Mouse (Mus musculus) ES-Bruce4 (cell line): ENCODE data around the gene Notch4. TPM values are rescaled to one million over a fixed set of nuclear protein-coding genes. Genes with fewer than 3 reads are reported as not detected.

Experiments
- H3K27ac ChIP-seq: 2 replicates; pipeline ENCODE4 v1.5.1; 2012; ENCODE audit warnings: low read length, inconsistent platforms; ENCODE audit not compliant: insufficient read depth
- H3K27me3 ChIP-seq: 2 replicates; pipeline ENCODE4 v1.6.1; 2012; ENCODE audit warnings: mild to moderate bottlenecking, low read length, inconsistent platforms; ENCODE audit not compliant: control insufficient read depth, poor library complexity, insufficient read depth, severe bottlenecking
- H3K36me3 ChIP-seq: 2 replicates; pipeline ENCODE4 v1.6.1; 2012; ENCODE audit warnings: inconsistent platforms, mild to moderate bottlenecking, low read length, moderate library complexity; ENCODE audit not compliant: control insufficient read depth, poor library complexity, insufficient read depth, severe bottlenecking
- H3K4me1 ChIP-seq: one replicate; pipeline ENCODE4 v1.8.1; 2011; ENCODE audit warnings: low read length; ENCODE audit not compliant: control insufficient read depth, insufficient read depth
- H3K4me3 ChIP-seq: 2 replicates; pipeline ENCODE4 v1.5.1; 2011; ENCODE audit warnings: low read depth, mild to moderate bottlenecking, low read length
- H3K9ac ChIP-seq: 2 replicates; pipeline ENCODE4 v1.6.1; 2012; ENCODE audit warnings: low read depth, mild to moderate bottlenecking, inconsistent platforms; ENCODE audit not compliant: poor library complexity, severe bottlenecking
- H3K9me3 ChIP-seq: replicated peaks from 2 replicates; pipeline ENCODE4 v1.6.1; 2012; ENCODE audit warnings: mild to moderate bottlenecking, low read length, inconsistent platforms; ENCODE audit not compliant: control insufficient read depth, poor library complexity, insufficient read depth, severe bottlenecking
- CTCF ChIP-seq: IDR thresholded peaks from one replicate; pipeline ENCODE4 v1.8.1; 2011; ENCODE audit warnings: low read depth, low read length
- EP300 ChIP-seq: IDR thresholded peaks from 2 replicates; pipeline ENCODE4 v1.6.1; 2011; ENCODE audit warnings: low read depth, low read length; ENCODE audit not compliant: insufficient read depth
- POLR2A ChIP-seq: IDR thresholded peaks from one replicate; pipeline ENCODE4 v1.8.1; 2011; ENCODE audit warnings: low read length; ENCODE audit not compliant: insufficient read depth
- polyA plus RNA-seq: library from polyadenylated mRNA; stranded (reverse); fragments of >200 nt; gene quantifications from 2 replicates; pipeline ENCODE4 v1.2.4, GENCODE M21; 2011; ENCODE audit warnings: low read depth; ENCODE audit not compliant: missing spikeins, insufficient read depth, insufficient read length

Notch4 gene
- polyA plus RNA-seq, 1 experiment = 7.0 TPM

DNA sequence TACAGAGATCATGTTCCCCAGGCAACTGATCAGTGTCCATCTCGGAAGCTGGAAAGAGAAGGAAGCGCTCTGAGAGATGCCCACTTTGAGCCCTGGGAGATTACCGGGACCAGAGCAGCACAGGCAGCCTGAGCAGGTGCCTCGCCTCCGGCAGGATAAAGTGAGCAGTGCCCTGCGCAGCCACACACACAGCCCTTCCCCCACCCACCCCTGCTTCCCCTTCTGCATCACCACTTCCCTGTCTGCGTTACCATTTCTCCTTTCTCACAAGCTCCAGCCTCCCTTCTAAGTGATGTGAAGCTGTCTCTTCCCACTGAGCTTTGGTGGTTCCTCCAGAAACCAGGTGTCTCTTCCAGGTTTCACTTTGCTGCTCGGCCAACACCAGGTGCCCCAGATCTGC lies 2.9 kb upstream of the Notch4 start:
- no peaks in the 10 kb centered on the region for H3K9me3 ChIP-seq
- no peaks in the 10 kb centered on the region for H3K36me3 ChIP-seq
- H3K27me3 ChIP-seq = no peaks in the 10 kb centered on the region
- TF ChIP-seq CTCF (no peak), EP300 (no peak), POLR2A (no peak)
- H3K4me1 ChIP-seq = peaks cover 6% of the 10 kb centered on the region
- H3K27ac ChIP-seq = no peak overlapping the region
- H3K4me3 ChIP-seq = no peak overlapping the region
- no peak overlapping the region for H3K9ac ChIP-seq

- H3K27me3 ChIP-seq = no peaks in the 10 kb centered on the region
- no peak overlapping the region for H3K9ac ChIP-seq
- no peak overlapping the region for H3K4me3 ChIP-seq
- TF ChIP-seq EP300 (peak; percentile 96), CTCF (no peak), POLR2A (no peak)
- H3K9me3 ChIP-seq = no peaks in the 10 kb centered on the region
- peaks cover 6% of the 10 kb centered on the region for H3K4me1 ChIP-seq
- H3K27ac ChIP-seq = 0 out of 2 replicates have a peak overlapping the region, but pooled peaks have one; percentile 1
- H3K36me3 ChIP-seq = no peaks in the 10 kb centered on the region
Observed at GRCm38 (mm10) chr17:34562595-34562994, 1.5 kb upstream of the Notch4 start.

GRCm38 (mm10) chr17:34563354-34563753 lies 714 bp upstream of the Notch4 start:
- no peaks in the 10 kb centered on the region for H3K27me3 ChIP-seq
- H3K4me1 ChIP-seq = peaks cover 6% of the 10 kb centered on the region
- H3K4me3 ChIP-seq = no peak overlapping the region
- no peak overlapping the region for H3K9ac ChIP-seq
- TF ChIP-seq EP300 = no peak
- TF ChIP-seq CTCF = no peak
- no peak for TF ChIP-seq POLR2A
- H3K36me3 ChIP-seq = no peaks in the 10 kb centered on the region
- peak overlapping the region; percentile 36 for H3K27ac ChIP-seq
- no peaks in the 10 kb centered on the region for H3K9me3 ChIP-seq

- peak overlapping the region; percentile 40; the same call in 1 of the 2 replicates for H3K27ac ChIP-seq
Observed at GRCm38 (mm10) chr17:34564796-34565195, 728 bp downstream of the Notch4 start.

GRCm38 (mm10) chr17:34567311-34567710 lies 3.2 kb downstream of the Notch4 start:
- Histone ChIP-seq H3K9ac (no peak overlapping the region), H3K27ac (no peak overlapping the region), H3K9me3 (no peaks in the 10 kb centered on the region), H3K36me3 (no peaks in the 10 kb centered on the region), H3K27me3 (no peaks in the 10 kb centered on the region), H3K4me3 (no peak overlapping the region), H3K4me1 (peaks cover 6% of the 10 kb centered on the region)
- TF ChIP-seq POLR2A (no peak), CTCF (no peak), EP300 (no peak)

More at GRCm38 (mm10) chr17:34564796-34565195, 728 bp downstream of the Notch4 start:
- Histone ChIP-seq H3K27me3 (no peaks in the 10 kb centered on the region), H3K4me1 (peaks cover 6% of the 10 kb centered on the region), H3K4me3 (peak overlapping the region; percentile 41), H3K9ac (peak overlapping the region; percentile 15), H3K9me3 (no peaks in the 10 kb centered on the region), H3K36me3 (no peaks in the 10 kb centered on the region)
- TF ChIP-seq EP300 (no peak), POLR2A (no peak), CTCF (no peak)

GRCm38 (mm10) chr17:34568421-34568820 lies 4.4 kb downstream of the Notch4 start:
- Histone ChIP-seq H3K27ac (no peak overlapping the region), H3K4me3 (no peak overlapping the region), H3K9me3 (no peaks in the 10 kb centered on the region), H3K36me3 (no peaks in the 10 kb centered on the region), H3K27me3 (no peaks in the 10 kb centered on the region), H3K9ac (no peak overlapping the region), H3K4me1 (peaks cover 6% of the 10 kb centered on the region)
- TF ChIP-seq EP300 = no peak
- TF ChIP-seq POLR2A = no peak
- no peak for TF ChIP-seq CTCF
